Mouse (Mus musculus) cerebellum, adult 9-10 months (tissue): ENCODE results near the gene Pced1b.

ENCODE experiments used
- DNase-seq: peaks from one replicate; pipeline ENCODE4 v3.0.0; 2022

The Pced1b gene

DNA sequence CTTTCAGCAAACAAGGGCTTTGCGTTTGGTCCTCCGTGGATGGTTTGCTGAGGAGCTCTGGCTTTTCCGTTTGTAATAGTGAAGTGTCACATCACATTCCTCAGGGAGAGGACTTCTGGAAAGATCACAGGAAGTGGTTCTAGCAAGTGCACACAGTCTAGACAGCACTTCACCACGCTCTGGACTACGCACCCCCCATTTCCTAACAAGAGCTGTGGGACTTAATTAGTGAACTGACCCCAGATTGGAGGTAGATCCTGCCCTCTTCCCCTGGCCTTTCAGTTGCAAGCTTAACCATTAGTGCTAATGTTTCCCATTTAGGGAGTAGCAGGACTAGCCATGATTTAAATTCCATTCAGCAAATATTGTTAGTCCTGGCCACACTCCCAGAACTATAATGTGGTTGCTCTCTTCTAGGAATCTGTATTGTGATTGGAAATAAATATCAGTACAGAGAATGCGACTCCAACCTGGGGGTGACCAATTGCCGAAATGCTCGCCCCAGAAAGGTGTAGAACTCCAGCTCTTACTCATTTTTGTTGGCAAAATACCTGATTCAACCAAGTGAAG is 10.4 kb downstream of the Pced1b start:
- no peak for DNase-seq

DNA sequence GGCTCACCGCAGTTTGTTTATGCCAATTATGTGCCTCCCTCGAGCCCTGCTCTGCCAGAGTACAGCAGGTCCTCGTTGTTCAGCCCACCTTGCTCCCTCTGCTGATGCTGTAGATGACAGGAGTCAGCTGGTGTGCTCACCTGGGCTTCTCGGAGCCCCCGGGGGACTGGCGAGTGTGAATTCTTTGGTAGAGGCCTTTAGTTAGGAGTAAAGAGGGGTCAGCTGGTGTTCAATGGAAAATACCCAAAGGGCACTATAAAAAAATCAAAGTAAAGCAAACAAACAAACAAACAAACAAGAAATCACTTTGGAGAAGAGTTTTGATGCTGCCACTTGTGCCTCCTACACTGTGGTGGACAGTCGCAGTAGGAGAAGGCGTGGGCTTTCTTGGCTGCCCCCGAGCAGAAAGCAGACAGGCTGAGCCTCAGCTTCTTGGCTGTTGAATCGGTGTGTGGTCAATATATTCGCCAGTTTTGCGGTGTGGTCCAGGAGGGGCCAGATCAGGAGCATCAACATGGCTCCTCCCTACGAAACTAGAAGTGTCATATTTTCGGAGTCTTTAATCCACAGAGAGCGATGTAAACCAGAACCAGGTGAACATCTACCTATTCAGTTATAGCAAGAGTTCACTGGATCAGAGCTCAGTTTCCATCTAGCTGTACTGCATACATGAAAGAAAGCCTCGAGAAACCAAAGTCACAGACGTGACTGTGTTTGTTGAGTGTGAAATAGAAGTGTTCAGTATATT is 11.8 kb downstream of the Pced1b start:
- no peak for DNase-seq

DNA sequence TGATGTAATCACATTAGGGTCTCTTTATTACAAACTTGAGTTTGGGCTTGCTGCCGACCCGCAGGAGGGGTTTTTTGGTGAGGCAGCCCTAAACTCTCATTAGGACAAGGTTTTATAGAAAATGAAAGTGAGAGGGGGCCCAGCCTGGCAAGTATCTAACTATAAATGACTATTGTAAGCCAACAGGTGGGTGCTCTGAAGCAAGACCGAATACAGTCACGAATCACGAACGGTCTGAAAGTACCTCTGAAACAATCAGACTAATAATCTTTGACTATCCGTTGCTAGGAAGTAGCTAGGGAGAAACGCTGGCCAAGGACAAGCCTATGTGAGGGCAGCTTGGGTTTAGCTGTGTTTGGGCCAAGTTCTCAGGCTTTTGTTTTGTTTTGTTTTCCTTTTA is 12.4 kb downstream of the Pced1b start:
- no peak for DNase-seq

DNA sequence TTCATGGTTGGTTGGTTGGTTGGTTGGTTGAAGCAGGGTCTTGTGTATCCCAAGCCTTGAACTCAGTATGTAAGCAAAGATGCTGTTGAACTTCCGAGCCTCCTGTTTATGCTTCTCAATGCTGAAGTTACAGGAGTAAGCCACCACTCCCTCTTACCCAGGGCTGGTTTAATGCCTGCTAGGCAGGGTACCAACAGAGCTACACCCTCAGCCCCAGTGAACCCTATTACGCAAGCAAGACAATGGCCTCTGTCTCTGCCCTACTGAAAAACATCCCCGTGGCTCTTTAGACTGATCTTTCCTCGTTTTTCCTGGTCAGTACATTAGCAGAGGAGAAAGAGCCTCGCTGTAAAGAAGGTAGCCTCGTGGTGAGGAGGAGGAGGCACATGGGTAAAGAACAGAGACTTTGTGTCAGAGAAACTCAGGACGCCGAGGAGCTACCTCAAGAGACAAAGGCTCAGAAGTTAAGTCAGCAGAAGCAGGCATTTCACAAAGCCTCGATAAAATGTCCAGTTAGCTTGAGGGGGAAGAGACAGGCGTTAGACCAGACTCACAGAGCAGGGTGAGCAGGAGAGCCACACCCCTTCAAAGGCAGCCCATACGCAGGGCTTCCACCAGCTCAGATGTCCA is 13.2 kb downstream of the Pced1b start:
- DNase-seq = no peak

DNA sequence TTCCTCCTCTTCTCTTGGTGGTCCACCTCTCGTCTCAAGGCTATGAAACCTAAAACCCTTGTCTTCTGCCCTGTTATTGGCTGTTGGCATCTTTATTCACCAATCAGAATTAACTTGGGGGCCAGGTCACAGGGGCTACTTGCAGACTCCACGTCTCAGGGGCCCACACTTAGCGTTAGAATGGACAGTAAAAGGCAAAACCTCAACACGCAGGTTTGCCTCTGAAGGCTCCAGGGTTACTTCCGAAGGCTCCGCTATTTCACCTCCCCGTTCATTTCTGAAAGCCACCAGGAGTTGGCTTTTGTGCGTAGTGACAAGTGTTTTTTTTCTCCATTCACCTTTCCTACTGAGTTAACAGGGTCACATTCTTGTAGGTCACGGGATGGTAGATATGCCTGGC is 15.3 kb downstream of the Pced1b start:
- no peak for DNase-seq

DNA sequence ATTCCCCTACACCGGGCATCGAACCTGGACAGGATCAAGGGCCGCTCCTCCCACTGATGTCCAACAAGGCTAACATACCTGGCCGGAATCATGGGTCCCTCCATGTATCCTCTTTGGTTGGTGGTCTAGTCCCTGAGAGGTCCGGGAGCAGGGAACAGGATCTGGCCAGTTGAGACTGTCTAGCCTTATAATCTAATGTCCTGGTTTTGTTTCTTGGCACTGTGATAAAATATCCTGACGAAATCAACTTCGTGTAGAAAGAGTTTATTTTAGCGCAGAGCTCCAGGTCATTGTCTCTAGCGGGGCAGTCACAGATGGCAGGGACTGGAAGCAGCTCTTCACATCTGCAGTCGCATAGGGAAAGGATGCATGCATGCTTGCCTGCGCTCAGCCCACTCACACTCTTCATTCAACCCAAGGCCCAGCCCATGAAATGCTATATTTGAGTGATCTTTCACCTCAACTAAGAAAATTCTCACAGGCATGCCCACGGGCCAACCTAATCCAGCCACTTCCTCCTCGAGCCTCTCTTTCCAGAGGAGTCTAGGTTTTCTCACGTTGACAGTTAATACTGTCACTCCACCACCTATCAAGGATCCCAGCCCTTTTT is 19.4 kb downstream of the Pced1b start:
- DNase-seq = no peak

DNA sequence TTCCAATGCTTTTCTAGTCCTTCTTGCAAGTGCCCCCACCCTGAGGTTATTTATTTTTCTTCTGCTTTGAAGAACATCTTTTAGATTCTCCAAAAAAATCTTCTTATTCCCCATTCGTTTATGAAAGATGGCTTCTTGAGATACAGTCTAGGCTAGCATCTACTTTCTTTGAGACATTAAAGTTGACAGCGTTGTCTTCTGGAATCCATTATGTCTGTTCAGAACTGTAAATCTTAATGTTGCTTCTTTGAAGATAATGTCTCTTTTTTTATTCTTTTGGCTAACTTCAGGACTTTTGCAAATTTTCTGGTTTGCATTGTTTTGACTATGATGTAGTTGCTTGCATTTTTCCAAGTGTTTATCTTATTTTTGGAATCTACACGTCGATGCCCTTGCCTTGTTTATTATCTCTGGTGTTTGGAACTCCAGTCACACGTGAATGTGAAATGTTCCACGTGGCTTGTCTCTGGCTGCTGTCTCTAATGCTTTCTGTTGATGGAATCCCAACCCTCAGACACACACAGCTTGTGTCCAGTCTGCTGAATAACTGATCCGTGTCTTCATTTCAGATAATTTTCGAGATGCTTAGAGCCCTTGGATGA is 20.3 kb downstream of the Pced1b start:
- no peak for DNase-seq

DNA sequence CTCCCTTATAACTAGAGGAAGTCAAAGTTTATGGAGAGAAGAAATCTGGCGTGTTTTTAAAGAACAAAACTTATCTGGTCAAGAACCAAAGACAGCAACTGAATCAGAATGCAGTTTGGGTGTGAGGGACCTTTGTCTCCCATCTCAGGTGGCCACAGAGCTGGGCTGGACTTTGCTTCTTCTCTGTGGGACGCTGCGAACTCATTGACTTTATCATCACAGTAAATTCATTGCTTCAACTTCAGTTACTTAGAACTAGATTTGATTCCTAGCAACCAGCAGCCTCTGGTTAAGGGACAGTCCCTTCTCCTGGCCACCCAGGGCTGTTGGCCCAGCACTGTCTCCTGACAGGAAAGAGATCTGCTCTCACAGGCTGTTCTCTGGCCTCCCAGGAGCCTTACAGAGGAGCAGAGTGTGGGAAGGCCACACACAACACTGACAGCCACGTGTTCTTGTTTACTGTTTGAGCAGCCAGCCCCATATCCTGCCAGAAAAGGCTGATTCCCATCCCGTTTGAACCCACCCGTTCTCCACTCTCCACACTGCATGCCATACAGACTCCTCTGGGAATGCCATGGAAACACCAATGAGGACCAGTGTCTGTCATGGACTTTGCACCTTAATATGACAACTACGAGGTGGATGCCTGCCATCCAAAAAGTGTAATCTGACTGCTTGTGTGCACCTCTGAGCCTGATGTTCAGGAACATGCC is 25.2 kb downstream of the Pced1b start:
- DNase-seq = no peak

DNA sequence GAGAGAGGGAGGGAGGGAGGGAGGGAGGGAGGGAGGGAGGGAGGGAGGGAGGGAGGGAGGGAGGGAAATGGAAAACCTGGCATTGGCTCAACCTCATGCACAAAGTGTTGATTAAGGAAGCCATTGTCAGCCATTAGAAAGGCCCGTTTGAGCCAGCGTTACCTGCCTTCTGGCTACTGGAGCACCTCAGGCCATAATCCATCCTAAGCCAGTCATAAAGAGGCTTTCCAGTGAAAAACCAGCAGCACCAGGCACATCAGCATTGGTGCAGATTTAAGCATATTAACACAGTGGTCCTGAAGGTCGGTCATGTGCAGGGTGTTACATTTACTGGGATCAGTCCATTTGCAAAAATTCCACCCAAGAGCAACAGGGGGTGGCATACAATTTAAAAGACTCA is 25.9 kb downstream of the Pced1b start:
- DNase-seq = no peak

DNA sequence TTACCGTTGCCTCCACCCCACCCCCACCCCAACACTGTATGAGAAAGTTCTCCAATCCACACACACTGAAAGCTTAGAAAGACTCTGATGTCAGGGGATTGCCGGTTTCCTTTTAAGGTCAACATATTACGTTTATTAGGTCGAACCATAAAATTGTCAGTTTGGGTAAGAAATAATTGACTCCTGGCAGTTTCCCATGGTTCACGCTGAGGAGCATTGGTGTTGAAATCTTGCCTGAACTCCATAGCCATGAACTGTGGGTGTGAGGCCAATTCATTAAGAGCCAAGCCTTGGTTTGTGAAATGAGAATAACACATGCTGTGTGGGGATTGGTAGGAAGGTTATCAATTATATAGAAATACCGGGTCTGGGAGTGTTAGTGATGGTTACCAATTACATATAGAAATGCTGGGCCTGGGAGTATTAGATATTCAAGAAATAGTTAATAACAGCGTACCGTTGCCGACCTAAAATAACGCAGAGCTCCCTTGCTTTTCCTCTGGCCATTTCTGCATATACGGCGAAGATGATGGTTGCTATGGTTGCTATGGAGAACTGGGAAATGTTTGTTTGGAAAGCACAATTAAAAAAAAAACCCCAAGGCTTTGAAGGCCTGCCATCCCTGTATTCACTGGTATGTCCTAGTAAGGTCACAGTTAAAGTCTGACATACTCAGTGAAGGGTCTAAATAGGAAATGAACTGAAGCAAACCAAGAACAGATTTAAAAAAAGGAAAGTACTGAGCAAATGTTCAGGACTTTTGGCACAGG is 28.9 kb downstream of the Pced1b start:
- DNase-seq = no peak

DNA sequence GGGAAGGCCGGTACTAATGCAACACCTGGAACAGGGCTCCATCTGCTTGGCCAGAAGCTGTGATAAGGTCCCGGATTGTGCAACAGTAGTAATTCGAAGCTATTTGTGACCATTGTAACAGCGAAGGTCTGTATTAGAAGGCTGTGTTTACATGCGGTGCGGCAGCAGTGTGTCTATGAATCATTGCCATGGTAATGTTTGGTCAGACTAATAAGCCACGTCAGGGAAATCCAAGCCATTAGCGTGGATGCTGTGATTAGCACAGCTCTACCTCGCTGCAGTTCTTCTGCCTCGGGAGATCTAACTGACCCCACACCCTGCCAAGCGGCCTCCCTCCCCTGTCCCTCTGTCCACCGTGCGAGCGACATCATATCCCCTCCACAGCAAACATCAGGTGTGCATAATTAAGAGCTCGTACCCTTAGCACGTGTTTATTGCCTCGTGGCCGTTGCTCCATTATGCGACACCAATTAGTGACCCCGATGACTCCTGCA is 29.8 kb downstream of the Pced1b start:
- no peak for DNase-seq

DNA sequence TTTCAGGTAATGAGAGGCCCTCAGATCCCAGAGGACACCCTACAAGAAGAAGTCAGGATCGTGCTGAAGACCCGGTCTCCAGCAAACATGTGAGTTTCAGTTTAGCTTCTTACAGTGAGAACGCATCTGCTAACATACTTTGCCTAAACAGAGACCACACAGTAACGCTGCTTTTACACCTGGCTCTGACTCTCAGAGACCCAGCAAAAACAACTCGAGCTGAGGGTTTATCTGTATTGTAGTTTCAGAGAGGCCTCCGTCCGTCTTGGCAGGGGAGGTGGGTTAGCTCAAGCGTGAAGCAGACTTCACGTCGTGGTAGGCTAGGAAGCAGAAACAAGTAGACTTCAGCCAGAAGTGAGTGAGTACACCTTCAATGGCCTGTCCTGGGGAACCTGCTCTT is 30.4 kb downstream of the Pced1b start:
- no peak for DNase-seq

DNA sequence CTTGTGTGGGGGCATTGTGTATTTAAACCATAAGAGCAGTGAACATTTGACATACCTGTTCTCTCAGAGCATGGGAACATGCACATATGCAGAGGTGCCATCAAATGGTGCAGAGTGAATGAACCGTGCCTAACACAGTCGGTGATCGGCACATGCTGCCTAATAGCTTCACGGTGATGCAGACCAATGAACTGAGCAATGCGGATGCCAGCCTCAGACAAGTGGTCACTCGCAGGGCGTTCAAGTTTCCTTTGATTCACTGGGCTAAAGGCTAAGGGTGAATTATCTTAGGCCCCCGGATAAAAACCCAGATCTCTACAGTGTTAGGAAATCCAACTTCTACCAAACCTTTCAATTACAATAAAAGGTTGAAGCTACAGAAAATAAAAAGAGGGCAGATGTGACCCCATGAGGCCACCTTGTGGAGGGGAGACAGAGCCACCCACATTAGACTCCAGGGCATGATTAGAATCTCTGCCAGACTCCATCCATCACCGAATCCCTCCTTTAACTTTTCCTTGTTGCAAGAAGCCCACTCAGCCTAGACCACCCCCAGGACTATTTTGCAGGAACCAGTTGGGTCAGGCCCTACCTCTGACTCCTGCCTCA is 31.5 kb downstream of the Pced1b start:
- DNase-seq = no peak

DNA sequence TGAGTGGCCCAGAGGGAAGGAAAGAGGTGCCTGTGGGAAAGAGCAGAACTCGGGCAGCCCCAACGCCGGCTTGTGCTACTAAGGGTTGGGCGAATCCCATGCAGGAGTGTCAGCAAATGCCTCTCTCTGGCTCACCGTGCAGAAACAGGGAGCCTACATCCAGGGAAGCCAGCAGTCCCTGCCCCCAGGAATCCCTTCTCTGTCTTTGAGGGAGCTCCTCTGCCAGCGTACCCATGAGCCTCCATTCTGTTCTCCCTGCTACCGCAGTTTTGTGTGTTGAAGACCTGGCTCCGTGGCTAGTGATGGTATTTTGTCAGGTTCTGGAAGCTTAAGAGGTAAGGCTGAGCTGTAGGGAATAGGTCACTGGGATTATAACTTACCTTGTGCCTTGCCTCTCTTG is 33.2 kb downstream of the Pced1b start:
- no peak for DNase-seq

DNA sequence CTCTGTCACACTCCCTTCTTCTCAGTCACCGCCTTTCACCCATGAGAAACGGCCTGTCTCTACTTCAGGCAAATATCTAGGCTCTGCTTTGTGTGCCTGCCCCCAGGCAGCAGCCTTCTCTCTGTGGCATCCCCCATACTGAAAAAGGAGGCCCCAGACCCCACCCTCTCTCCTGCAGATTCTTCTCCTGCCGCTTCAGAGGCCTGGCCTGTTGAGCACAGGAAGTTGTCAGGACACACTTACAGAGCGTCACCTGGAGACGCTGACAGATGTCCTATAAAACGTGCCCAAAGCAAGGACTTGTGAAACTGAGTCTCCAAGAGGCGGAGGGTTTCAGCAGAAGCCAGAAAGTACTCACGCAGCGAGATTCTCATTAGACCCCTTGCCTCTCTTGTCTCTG is 33.9 kb downstream of the Pced1b start:
- DNase-seq = no peak

DNA sequence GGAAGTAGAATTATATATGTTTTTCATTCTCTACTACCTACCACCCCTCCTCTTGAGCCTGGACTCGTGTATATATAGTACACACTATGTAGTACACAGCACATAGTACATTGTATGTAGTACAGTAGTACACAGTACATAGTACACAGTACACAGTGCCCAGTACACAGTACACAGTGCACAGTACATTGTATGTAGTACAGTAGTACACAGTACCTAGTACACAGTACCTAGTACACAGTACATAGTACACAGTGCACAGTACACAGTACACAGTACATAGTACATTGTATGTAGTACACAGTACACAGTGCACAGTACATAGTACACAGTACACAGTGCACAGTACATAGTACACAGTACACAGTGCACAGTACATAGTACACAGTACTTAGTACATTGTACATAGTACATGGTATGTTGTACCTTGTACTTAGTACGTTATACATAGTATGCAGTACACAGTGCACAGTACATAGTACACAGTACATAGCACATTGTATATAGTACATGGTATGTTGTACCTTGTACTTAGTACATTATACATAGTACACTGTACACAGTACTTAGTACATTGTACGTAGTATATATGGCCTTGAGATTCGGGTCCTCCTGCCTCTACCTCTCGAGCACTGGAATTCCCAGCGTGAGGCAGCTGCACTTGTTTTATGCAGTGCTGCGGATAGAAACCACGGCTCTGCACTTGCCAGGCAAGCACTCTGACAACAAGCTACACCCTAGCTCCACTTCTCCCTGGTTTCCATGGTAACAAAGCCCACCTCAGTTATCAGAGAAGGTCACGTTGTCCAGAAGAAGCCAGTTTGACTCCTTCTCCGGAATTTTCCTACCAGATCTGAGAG is 35.0 kb downstream of the Pced1b start:
- no peak for DNase-seq

DNA sequence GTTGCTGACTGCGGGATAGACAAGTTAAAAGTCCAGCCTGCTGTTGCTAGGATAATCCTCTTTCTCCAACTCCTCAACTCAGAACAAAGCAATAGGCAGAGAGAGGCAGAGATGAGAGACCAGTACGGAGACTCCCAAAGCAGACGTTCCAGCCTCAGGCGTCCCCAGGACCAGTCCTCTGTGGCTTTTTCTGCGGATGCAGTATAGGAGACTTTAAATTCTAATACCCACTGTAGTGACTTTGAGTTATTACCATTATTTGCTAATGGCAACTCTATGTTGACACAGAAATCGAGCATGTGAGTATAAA is 35.6 kb downstream of the Pced1b start:
- DNase-seq = no peak

DNA sequence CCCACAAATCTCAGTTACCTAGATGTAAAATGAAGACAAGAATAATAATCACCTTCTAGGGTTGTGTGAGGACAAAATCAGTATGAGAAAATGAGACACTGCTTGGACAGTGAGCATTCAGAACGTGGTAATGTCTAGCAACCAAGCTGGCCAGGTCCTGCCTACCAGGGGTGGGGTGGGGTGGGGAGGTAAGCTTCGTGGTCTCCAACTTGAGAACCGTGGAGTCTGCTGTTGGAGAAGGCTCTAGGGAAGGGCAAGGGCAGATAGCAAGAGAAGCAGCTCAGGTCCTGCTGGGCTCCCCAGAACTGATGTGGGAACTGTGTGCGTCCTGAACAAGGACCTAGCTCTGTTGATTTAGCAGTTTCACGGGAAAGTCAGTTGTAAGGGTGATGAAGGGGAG is 37.3 kb downstream of the Pced1b start:
- DNase-seq = no peak

DNA sequence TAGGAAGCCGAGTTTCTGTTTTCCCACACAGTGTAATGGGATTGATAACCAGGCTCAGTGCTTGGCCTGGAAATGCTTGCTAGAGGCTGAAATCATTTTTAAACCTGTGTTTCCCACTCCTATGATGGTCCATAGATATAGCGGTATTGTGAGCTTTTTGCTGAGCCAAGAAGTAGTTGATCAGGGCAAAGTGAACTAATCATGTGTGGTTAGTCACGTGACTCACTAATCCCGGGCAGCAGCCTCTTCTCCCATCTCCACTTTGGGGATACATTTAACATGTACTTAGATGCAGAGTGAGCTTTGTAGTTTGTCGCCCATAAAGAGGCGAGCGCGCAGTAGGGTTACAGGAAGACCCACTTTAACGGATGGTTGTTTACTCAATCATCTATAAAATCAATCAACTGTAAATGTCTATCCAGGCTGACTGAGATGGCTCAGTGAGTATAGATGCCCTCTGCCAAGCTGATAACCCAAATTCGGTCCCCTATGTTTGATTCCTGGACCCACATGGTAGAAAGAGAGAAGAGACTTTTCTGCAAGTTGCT is 38.8 kb downstream of the Pced1b start:
- no peak for DNase-seq

DNA sequence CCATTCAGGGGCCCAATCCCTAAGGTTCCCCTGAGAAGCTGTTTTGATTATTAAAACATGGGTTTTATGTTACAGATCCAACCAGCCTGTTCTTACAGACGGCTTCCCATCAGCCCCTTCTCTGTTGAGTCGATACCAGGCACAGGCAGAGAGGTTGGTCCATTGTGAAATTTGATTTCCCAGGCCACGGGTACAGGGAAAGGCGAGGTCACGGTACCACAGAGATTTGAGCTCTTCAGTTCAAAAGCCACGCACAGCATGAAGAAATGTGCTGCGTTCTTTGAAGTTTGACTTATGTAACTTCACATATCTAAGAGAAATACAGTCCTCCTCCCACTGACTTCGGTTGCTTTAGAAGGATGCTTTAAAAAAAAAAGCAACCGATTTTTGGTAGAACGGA is 39.8 kb downstream of the Pced1b start:
- DNase-seq = no peak
